Mouse (Mus musculus) R1 (cell line): Measurements from ENCODE around the gene Faf1.

Experiments
- DNase-seq: peaks from one replicate; pipeline ENCODE4 v3.0.0-alpha.2; 2018; ENCODE audit warnings: low read depth, low spot score

Gene Faf1

DNA sequence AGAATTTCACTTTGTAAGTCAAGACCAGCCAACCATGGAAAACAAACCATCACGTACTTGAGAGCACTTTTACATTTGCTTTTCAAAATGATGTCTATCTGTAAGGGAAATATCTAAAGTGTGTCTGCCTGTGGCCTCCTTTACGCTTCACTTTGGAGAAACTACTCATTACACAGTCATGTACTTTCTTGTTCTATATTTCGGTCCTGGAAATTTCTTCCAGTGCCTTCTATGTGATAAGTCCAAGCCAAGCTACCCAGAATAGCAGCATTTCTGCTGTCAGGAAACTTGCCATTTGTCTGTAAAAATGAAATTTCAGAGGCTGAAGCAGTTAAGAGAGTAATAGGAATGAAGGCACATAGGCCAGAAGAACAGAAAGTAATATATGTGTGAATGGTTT is 228.1 kb downstream of the Faf1 start:
- no peak for DNase-seq

DNA sequence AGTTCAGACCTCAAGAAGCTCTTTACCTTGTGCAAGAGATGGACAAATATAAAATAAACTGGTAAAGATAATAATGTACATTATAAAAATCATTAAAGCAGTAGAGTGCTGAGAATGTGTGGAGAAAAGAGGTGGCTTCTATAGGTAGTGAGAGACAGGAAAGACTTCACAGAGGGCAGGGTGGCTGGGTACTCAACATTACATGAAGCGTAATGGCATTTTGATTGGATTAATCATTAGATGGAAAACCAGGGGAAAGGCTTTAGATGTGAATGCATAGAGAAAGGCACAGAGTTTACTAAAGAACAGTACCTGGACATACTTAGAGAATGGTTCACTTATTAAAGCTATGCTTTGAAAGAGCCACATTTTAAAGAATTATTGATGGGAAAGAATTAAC is 252.7 kb downstream of the Faf1 start:
- DNase-seq, result no peak

GRCm38 (mm10) chr4:109930445-109930844 is 254.1 kb downstream of the Faf1 start:
- DNase-seq, result peak; percentile 77

- no peak for DNase-seq
These were observed 254.5 kb downstream of the Faf1 start for GRCm38 (mm10) chr4:109930935-109931334.

DNA sequence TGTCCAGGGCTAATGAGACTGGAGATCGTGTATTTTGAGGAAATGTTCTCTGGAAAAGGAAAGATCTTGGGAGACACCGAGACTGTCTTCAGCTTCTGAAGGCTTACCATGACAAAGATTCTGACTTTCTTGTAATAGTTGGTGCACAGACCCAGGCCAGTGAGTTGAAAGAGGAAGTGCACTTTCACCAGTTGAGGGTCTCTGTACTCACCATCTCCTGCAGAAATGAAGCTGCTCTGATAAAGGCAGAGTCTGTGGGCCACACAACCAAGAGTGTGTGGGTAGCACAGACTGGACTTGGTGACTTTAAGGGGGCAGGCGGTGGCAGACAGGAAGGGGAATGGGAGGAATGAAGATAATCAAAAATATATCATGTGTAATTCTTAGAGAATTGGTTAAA is 260.2 kb downstream of the Faf1 start:
- no peak for DNase-seq

- no peak for DNase-seq
These were observed 262.9 kb downstream of the Faf1 start for GRCm38 (mm10) chr4:109939291-109939690.

DNA sequence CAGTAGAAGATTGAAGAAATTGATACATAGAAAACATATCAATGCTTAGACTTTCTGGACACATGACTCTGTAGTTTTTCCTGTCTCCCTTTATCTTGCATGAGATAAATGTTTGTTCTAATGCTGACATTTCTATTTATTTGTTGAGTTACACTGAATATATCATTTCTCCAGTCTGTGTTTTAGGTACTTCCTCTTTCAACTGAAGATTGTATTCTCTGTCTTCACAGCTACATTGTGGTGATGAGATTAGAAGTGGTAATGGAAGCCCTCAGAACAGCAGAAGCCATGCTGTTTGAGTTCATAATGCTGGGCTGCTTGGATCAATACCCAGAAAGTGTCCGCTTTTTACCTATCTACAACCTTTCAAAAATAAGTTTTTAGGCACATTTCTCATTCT is 269.2 kb downstream of the Faf1 start:
- DNase-seq, result no peak

DNA sequence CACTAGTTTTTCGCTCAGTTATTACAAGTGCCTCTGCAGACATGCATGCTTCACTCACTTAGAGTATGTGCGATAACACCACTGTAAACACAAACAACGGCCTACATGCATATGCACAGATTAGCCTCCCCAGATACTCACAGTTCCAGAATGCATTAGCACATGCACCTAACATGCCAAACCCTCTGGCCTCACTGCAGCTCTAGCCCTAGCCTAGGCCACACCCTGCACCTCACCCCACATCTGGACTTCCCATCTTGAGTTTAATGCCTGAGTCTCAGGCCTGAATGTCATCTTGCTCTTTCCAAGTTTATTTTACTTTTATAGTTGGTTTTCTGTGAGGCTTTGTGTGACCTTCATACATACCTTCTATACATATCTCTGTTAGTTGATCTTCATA is 272.9 kb downstream of the Faf1 start:
- DNase-seq, result no peak

DNA sequence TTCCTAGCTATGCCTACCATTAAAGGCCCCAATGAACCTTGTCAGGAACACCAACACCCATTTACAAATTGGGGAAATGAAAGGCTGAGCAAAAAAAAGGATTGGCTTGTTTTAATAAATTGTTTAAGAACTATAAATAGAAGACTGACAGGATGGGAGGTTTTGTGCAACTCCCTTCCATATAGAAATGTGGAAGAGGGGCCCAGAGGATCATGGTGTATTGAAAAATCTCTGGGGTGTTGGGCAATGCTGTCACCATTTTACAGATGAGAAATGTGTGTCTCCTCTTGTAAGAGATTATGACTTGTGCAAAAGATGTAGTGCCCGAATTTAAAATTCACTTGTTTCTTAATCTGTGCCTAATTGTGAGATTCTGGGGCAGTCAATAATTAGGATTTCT is 277.1 kb downstream of the Faf1 start:
- no peak for DNase-seq

DNA sequence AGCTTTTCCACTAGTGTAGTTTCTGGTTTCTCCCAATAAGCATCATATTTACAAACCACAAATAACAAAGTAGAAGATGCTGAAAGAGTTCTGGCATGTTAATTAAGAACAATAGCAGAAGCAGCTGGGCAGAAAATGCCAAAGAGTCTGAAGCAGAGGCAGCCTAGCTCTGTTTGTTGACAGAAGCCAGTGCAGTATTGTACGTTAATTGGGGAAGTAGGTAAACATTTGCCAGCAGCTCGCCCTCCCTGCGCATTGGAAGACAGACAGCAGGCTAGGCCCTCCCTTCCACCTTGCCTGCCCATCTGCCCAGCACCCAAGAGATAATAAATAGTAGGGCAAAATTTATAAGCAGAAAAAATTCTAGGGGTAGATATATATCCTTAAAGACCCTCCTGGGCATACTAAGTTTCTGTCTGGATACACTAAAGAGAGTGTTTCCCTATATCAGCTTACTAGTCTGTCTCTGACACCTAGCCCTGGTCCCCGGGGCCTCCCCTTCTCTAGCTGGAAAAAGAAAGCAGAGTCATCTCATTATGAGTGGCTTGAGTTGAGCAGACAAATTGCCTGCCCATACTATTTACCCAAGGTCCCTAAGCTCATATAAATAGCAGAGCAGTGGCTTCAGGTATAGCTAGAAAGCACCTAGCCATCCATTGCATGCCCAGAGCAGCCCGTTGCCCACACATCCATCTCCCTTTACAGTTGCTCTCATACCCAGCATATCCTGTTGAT is 284.0 kb downstream of the Faf1 start:
- no peak for DNase-seq

DNA sequence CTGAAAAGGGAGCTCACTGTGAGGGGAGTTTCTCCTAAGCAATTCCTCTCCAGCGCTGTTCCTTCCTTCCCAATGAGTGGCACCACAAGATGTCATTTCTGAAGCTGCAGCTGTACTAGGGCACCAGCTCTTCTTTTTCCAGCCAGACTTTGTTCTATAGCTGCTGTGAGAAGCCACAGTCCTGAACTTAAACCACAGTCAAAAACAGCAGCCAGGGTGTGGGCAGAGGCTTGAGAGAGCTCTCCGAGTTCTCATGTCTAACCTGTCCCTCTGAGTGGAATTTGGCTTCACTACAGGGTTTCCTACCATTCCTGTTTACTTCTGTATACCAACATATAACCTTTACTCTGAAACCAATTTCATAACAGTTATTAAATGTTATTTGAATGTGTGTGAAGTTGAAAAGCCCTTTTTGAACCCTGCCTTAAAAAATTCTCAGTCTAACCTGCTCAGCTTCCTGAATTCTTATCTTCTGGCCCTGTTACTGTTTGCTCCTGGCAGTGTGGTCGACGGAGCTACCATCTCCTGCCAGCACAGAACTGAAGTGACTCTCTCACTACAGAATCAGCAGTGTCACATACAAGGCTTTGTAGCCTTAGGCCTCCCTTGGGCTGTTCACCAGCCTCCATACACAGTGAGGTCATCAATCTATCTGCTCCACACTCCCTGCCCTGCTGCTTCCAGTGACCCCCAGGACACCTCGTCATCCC is 287.3 kb downstream of the Faf1 start:
- no peak for DNase-seq

DNA sequence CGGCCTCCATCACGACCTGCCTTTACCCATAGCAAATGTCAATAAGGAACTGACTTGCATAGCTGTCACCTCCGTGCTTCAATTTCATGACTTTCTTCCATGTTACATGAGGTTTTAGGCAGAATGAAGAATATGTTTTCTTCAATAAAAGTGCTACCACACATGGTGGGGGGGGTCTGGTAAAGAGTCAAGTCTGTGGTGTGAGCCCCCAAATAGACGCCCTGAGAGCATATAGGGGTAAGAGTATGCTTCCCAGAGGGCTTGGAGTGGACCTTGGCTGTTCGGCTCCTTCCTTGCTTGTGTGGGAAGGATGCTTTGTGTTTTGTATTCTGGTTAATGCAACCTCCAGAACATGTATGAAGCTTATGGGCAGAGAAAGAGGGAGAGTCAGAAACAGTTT is 293.2 kb downstream of the Faf1 start:
- no peak for DNase-seq

GRCm38 (mm10) chr4:109973991-109974654 is 297.7 kb downstream of the Faf1 start:
- no peak for DNase-seq

GRCm38 (mm10) chr4:109974655-109975380 is 298.4 kb downstream of the Faf1 start:
- no peak for DNase-seq

GRCm38 (mm10) chr4:109975381-109976240 is 299.2 kb downstream of the Faf1 start:
- DNase-seq, result no peak

GRCm38 (mm10) chr4:109976273-109977147 is 300.1 kb downstream of the Faf1 start:
- DNase-seq, result no peak

GRCm38 (mm10) chr4:109977148-109978067 is 301.0 kb downstream of the Faf1 start, which contains the start of gene Dmrta2:
Dmrta2 (plus strand) TSS chr4:109978053.
- DNase-seq, result peak; percentile 91

- peak; percentile 61 for DNase-seq
These were observed 301.9 kb downstream of the Faf1 start for GRCm38 (mm10) chr4:109978068-109978857.
